Mouse (Mus musculus): Measurements from ENCODE around the gene Gm17693. TPM values are rescaled to one million over a fixed set of nuclear protein-coding genes. Genes with fewer than 3 reads are reported as not detected.

The Gm17693 gene
- polyA plus RNA-seq (2012; rRNA removed): not detected in 2 replicates

DNA sequence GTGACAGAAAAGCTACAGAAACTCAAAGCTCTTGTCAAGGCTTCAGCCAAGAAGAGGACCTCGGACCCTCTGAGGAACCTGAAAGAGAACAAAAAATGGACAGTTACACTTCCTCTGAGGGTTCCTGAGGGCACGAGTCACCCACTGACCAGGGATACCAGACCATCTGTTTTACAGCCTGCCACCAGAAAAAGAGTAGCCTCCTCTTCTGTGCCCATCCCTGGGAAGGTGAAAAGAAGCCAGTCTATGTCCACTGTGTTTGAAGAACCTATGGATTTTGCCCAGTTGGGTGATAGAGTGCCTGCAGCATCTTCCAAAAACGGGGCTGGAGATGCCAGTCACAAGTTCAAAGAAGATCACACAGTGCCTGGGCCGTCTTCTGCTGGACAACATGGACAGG is at the start of gene Gm17693:
Gm17693 (plus strand) TSS at position 301 of the 400 bp plus-strand sequence.

Measured in central nervous system, embryonic 14 days (tissue).